Mouse (Mus musculus) kidney, postnatal 0 days (tissue): Measurements from ENCODE around the gene Chrm3. TPM values are rescaled to one million over a fixed set of nuclear protein-coding genes. Genes with fewer than 3 reads are reported as not detected.

ENCODE experiments used
- ATAC-seq: fragments of 200-750 bp; cut with Nextera tagmentation; replicated peaks from 2 replicates; pipeline ENCODE4 v1.8.0; 2017; ENCODE audit warnings: low read depth, moderate number of reproducible peaks, moderate TSS enrichment, moderate library complexity; ENCODE audit not compliant: low FRiP score
- DNase-seq: peaks from one replicate; pipeline ENCODE4 v3.0.0-alpha.2; 2016; ENCODE audit warnings: low spot score
- H3K27ac ChIP-seq: fragments of 300-500 bp; sonication (generic); 2 replicates; pipeline ENCODE4 v1.5.1; 2014; ENCODE audit warnings: mild to moderate bottlenecking
- H3K27me3 ChIP-seq: fragments of 300-500 bp; sonication (generic); 2 replicates; pipeline ENCODE4 v1.6.1; 2014; ENCODE audit warnings: low read length, mixed read lengths; ENCODE audit not compliant: insufficient read depth
- H3K36me3 ChIP-seq: fragments of 300-500 bp; sonication (generic); 2 replicates; pipeline ENCODE4 v1.6.1; 2014; ENCODE audit warnings: low read length, mixed read lengths; ENCODE audit not compliant: insufficient read depth
- H3K4me1 ChIP-seq: fragments of 300-500 bp; sonication (generic); replicated peaks from 2 replicates; pipeline ENCODE4 v1.6.1; 2014; ENCODE audit warnings: antibody characterized with exemption, low read length, mixed read lengths; ENCODE audit not compliant: insufficient read depth
- H3K4me2 ChIP-seq: fragments of 300-500 bp; sonication (generic); 2 replicates; pipeline ENCODE4 v1.6.1; 2014; ENCODE audit warnings: mild to moderate bottlenecking, low read length, moderate library complexity, mixed read lengths
- H3K4me3 ChIP-seq: fragments of 300-500 bp; sonication (generic); replicated peaks from 2 replicates; pipeline ENCODE4 v1.5.1; 2014; ENCODE audit warnings: low read depth, low read length
- H3K9ac ChIP-seq: fragments of 300-500 bp; sonication (generic); 2 replicates; pipeline ENCODE4 v1.6.1; 2014; ENCODE audit warnings: low read depth, low read length
- H3K9me3 ChIP-seq: fragments of 300-500 bp; sonication (generic); replicated peaks from 2 replicates; pipeline ENCODE4 v1.6.1; 2016; ENCODE audit warnings: low read length, inconsistent platforms, mixed read lengths
- CTCF ChIP-seq: IDR thresholded peaks from 2 replicates; pipeline ENCODE4 v1.5.1; 2016; ENCODE audit warnings: antibody characterized with exemption, low read depth, mild to moderate bottlenecking, moderate library complexity
- WGBS: fragments of 180-500 bp; shearing (Covaris S2); extraction: QIAGEN DNeasy Blood & Tissue Kit; methylation state at CpG from one replicate; pipeline ENCODE4 v1.1.7; 2014; 5-methylcytosine and 5-hydroxymethylcytosine counted together
- polyA plus RNA-seq: library from polyadenylated mRNA; unstranded; fragments of >200 nt; fragmentation: Nextera tagmentation; extraction: Ambion mirVana; gene quantifications from 2 replicates; pipeline ENCODE4 v1.2.1, GENCODE M21; 2015

The Chrm3 gene
- polyA plus RNA-seq, 1 experiment from 2014 or later = 0.75 TPM

DNA sequence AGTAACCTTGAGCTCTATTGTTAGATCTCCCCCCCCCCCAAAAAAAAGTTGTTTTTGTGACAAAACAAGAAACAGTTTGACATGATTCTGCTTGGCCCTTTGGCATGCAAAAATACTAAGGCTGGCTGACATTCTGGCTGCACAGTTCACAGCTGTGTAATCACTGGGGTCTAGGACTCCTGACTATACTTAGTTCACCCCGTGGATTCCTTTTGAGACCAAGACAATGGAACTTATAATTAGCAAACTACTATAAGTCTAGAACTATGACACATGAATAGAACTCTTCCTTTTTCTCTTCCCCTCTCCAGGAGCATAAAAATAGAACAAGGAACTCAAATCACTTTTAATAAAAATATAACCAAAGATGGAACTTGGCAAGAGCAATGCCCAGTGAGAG, 251.1 kb downstream of the Chrm3 start:
- DNase-seq (peak; percentile 53), ATAC-seq (no peak)
- no peaks in the 10 kb centered on the region for H3K27me3 ChIP-seq
- no peaks in the 10 kb centered on the region for H3K36me3 ChIP-seq
- no peak for TF ChIP-seq CTCF
- no peak overlapping the region for H3K9ac ChIP-seq
- no peak overlapping the region for H3K4me3 ChIP-seq
- no peaks in the 10 kb centered on the region for H3K4me1 ChIP-seq
- no peak overlapping the region for H3K27ac ChIP-seq
- no peaks in the 10 kb centered on the region for H3K9me3 ChIP-seq
- no peak overlapping the region for H3K4me2 ChIP-seq
- WGBS = 52% methylated on average over 1 of the region's 1 CpGs

GRCm38 (mm10) chr13:10107331-10107730, 253.3 kb downstream of the Chrm3 start:
- WGBS = 86% methylated on average over 7 of the region's 7 CpGs
- no peak for ATAC-seq
- no peaks in the 10 kb centered on the region for H3K4me1 ChIP-seq

GRCm38 (mm10) chr13:10090778-10091177, 269.9 kb downstream of the Chrm3 start:
- Histone ChIP-seq H3K4me2 (no peak overlapping the region), H3K9me3 (no peaks in the 10 kb centered on the region), H3K27ac (no peak overlapping the region), H3K4me1 (no peaks in the 10 kb centered on the region), H3K9ac (no peak overlapping the region), H3K4me3 (no peak overlapping the region), H3K36me3 (no peaks in the 10 kb centered on the region), H3K27me3 (no peaks in the 10 kb centered on the region)
- no peak for ATAC-seq
- no peak for TF ChIP-seq CTCF
- DNase-seq = no peak
- 73% methylated on average over 4 of the region's 4 CpGs for WGBS

More at GRCm38 (mm10) chr13:10107331-10107730, 253.3 kb downstream of the Chrm3 start:
- H3K4me3 ChIP-seq = no peak overlapping the region
- H3K9me3 ChIP-seq = no peaks in the 10 kb centered on the region
- H3K27ac ChIP-seq = no peak overlapping the region
- H3K9ac ChIP-seq = no peak overlapping the region
- TF ChIP-seq CTCF = no peak
- H3K36me3 ChIP-seq = no peaks in the 10 kb centered on the region
- H3K27me3 ChIP-seq = no peaks in the 10 kb centered on the region
- no peak for DNase-seq
- H3K4me2 ChIP-seq = no peak overlapping the region

GRCm38 (mm10) chr13:10086336-10086735, 274.3 kb downstream of the Chrm3 start:
- DNase-seq = no peak
- Histone ChIP-seq H3K27ac (no peak overlapping the region), H3K4me1 (no peaks in the 10 kb centered on the region), H3K36me3 (no peaks in the 10 kb centered on the region), H3K4me2 (no peak overlapping the region), H3K27me3 (no peaks in the 10 kb centered on the region), H3K9ac (no peak overlapping the region), H3K4me3 (no peak overlapping the region), H3K9me3 (no peaks in the 10 kb centered on the region)
- WGBS = 75% methylated on average over 6 of the region's 6 CpGs
- no peak for ATAC-seq
- no peak for TF ChIP-seq CTCF

GRCm38 (mm10) chr13:10081896-10082426, 278.7 kb downstream of the Chrm3 start:
- WGBS = 83% methylated on average over 6 of the region's 6 CpGs
- no peaks in the 10 kb centered on the region for H3K9me3 ChIP-seq
- H3K9ac ChIP-seq = no peak overlapping the region
- DNase-seq (no peak), ATAC-seq (no peak)
- H3K27ac ChIP-seq = no peak overlapping the region
- H3K4me3 ChIP-seq = no peak overlapping the region
- H3K27me3 ChIP-seq = no peaks in the 10 kb centered on the region
- H3K4me1 ChIP-seq = no peaks in the 10 kb centered on the region
- H3K36me3 ChIP-seq = no peaks in the 10 kb centered on the region
- no peak overlapping the region for H3K4me2 ChIP-seq
- no peak for TF ChIP-seq CTCF

- WGBS = 9% methylated on average over 5 of the region's 5 CpGs
- no peak overlapping the region for H3K9ac ChIP-seq
- no peaks in the 10 kb centered on the region for H3K27me3 ChIP-seq
- ATAC-seq (peak; percentile 87), DNase-seq (peak; percentile 72)
- no peak overlapping the region for H3K4me3 ChIP-seq
- H3K9me3 ChIP-seq = no peaks in the 10 kb centered on the region
- TF ChIP-seq CTCF = peak; percentile 77
- H3K27ac ChIP-seq = no peak overlapping the region
- H3K4me1 ChIP-seq = no peaks in the 10 kb centered on the region
- no peaks in the 10 kb centered on the region for H3K36me3 ChIP-seq
- no peak overlapping the region for H3K4me2 ChIP-seq
Measured at GRCm38 (mm10) chr13:10071165-10071564, 289.5 kb downstream of the Chrm3 start.
